ENCODE assay signal across 8 mouse cellular contexts in genomic region chr2:33452140-33452539, GRCm38 (mm10). TPM values are rescaled to one million over a fixed set of nuclear protein-coding genes. Genes with fewer than 3 reads are reported as not detected.
DNase-seq lines count a peak whose midpoint lies in the region; ATAC-seq and TF ChIP-seq lines count a peak whose summit lies in the region.
"Had no signal": no experiment of that assay in that cellular context is flagged by ENCODE, and none has a peak within 500 bp of the region (broad histone marks: within the 10 kb centered on the region; RNA-seq: fewer than 3 reads in every experiment).

No protein-coding gene starts in this region.

- H3K27me3 ChIP-seq in ES-Bruce4 (ENCODE audit: control insufficient read depth, insufficient read depth, low read length, poor library complexity, severe bottlenecking) = no peaks in the 10 kb centered on the region
- H3K27me3 ChIP-seq in heart, embryonic 12.5 days (replicated peaks) = no peaks in the 10 kb centered on the region
- no peaks in the 10 kb centered on the region for H3K27me3 ChIP-seq in thymus, adult 2 months (ENCODE audit: control insufficient read depth, insufficient read depth, low read length)
- H3K27me3 ChIP-seq: liver, embryonic 15.5 days had no signal

- no peak for TF ChIP-seq POLR2A in ES-Bruce4 (IDR thresholded peaks at IDR 0.05; ENCODE audit: insufficient read depth, low read length)
- TF ChIP-seq POLR2A in thymus, adult 2 months (IDR thresholded peaks at IDR 0.05; ENCODE audit: control insufficient read depth, extremely low read depth, insufficient read depth, low read length, poor library complexity) = no peak

- no peak overlapping the region for H3K9ac ChIP-seq in ES-Bruce4 (ENCODE audit: low read depth, poor library complexity, severe bottlenecking)
- H3K9ac ChIP-seq in heart, embryonic 12.5 days = 0 out of 2 replicates have a peak overlapping the region, but pooled peaks have one; percentile 41
- H3K9ac ChIP-seq: liver, embryonic 15.5 days had no signal

- peaks cover 14% of the 10 kb centered on the region for H3K4me1 ChIP-seq in ES-Bruce4 (ENCODE audit: control insufficient read depth, insufficient read depth, low read length)
- peaks cover 18% of the 10 kb centered on the region for H3K4me1 ChIP-seq in heart, embryonic 12.5 days (replicated peaks)
- no peaks in the 10 kb centered on the region for H3K4me1 ChIP-seq in thymus, adult 2 months (replicated peaks; ENCODE audit: control insufficient read depth, insufficient read depth, low read length)

- no peak overlapping the region for H3K4me3 ChIP-seq in ES-Bruce4 (ENCODE audit: low read depth, low read length)
- no peak overlapping the region for H3K4me3 ChIP-seq in heart, embryonic 12.5 days
- no peak overlapping the region for H3K4me3 ChIP-seq in thymus, adult 2 months (ENCODE audit: control insufficient read depth, insufficient read depth, low read length)
- H3K4me3 ChIP-seq: liver, embryonic 15.5 days had no signal

- H3K36me3 ChIP-seq in ES-Bruce4 (ENCODE audit: control insufficient read depth, insufficient read depth, low read length, poor library complexity, severe bottlenecking) = peaks cover 40% of the 10 kb centered on the region
- H3K36me3 ChIP-seq in heart, embryonic 12.5 days = peaks cover 84% of the 10 kb centered on the region
- H3K36me3 ChIP-seq in thymus, adult 2 months (ENCODE audit: control insufficient read depth, insufficient read depth, low read length) = peaks cover 50% of the 10 kb centered on the region

- no peaks in the 10 kb centered on the region for H3K9me3 ChIP-seq in ES-Bruce4 (replicated peaks; ENCODE audit: control insufficient read depth, insufficient read depth, low read length, poor library complexity, severe bottlenecking)
- H3K9me3 ChIP-seq in heart, embryonic 12.5 days (replicated peaks) = no peaks in the 10 kb centered on the region
- H3K9me3 ChIP-seq: liver, embryonic 15.5 days had no signal

- no peak for TF ChIP-seq CTCF in ES-Bruce4 (IDR thresholded peaks at IDR 0.05; ENCODE audit: low read depth, low read length)
- TF ChIP-seq CTCF in thymus, adult 2 months (IDR thresholded peaks at IDR 0.05; ENCODE audit: borderline replicate concordance, control insufficient read depth, extremely low read depth, insufficient read depth, low read length, poor library complexity) = no peak

- DNase-seq in 3T3-L1 (ENCODE audit: low read depth, low spot score) = peak; percentile 34
- peak; percentile 55 to 63 for DNase-seq in lung, adult 18-20 months
- DNase-seq in thymus, adult 2 months = no peak
- DNase-seq in urinary bladder, postnatal 25 days (ENCODE audit: low spot score) = no peak
- DNase-seq in spleen, postnatal 36 days (ENCODE audit: low spot score in 2 of 2) = no peak

- 0 out of 2 replicates have a peak, but pooled peaks have one; percentile 5 for TF ChIP-seq EP300 in ES-Bruce4 (IDR thresholded peaks at IDR 0.05; ENCODE audit: insufficient read depth, low read depth, low read length)

- 19% methylated on average over 4 of the region's 4 CpGs for WGBS in heart, embryonic 12.5 days
- 81% methylated on average over 4 of the region's 4 CpGs for WGBS in thymus, adult 2 months

- no peak overlapping the region for H3K27ac ChIP-seq in ES-Bruce4 (ENCODE audit: insufficient read depth, low read length)
- peak overlapping the region; percentile 35; the same call in 1 of the 2 replicates for H3K27ac ChIP-seq in heart, embryonic 12.5 days (ENCODE audit: poor library complexity, severe bottlenecking)
- H3K27ac ChIP-seq in thymus, adult 2 months (ENCODE audit: control insufficient read depth, insufficient read depth, low read length) = no peak overlapping the region
- H3K27ac ChIP-seq: liver, embryonic 15.5 days had no signal

- no peak overlapping the region for H3K4me2 ChIP-seq in heart, embryonic 12.5 days
- H3K4me2 ChIP-seq: liver, embryonic 15.5 days had no signal

- peak; percentile 60; the same call in 1 of the 2 replicates for ATAC-seq in heart, embryonic 12.5 days (ENCODE audit: insufficient number of reproducible peaks, low FRiP score)

RNA-seq across cellular contexts. Expression of gene Zbtb43, which starts 16.2 kb away (rescaled TPM):
- 23.4 and 31.3 TPM in 2 replicates for polyA plus RNA-seq in ES-Bruce4 (2011; ENCODE audit: insufficient read depth, insufficient read length, low read depth, missing spikeins)
- polyA plus RNA-seq in heart, embryonic 12.5 days (2016; fragmentation: Nextera tagmentation; extraction: Ambion mirVana) = 13.6 and 14.8 TPM in 2 replicates
- 14.9 and 16.7 TPM in 2 replicates for polyA plus RNA-seq in thymus, adult 2 months (2012; rRNA removed)

RNA-seq across cellular contexts. Expression of gene Zbtb34, which starts 21.0 kb away (rescaled TPM):
- 20.3 and 21.4 TPM in 2 replicates for polyA plus RNA-seq in ES-Bruce4 (2011; ENCODE audit: insufficient read depth, insufficient read length, low read depth, missing spikeins)
- polyA plus RNA-seq in heart, embryonic 12.5 days (2016; fragmentation: Nextera tagmentation; extraction: Ambion mirVana) = 6.9 and 8.1 TPM in 2 replicates
- 22.0 and 27.6 TPM in 2 replicates for polyA plus RNA-seq in thymus, adult 2 months (2012; rRNA removed)

Comparison
In these comparisons a context has a peak if more than half of its experiments do, and no peak if none do; other contexts are left out.
1. DNase-seq: peak in 3T3-L1 (single experiment) and lung, adult 18-20 months (2 of 2); none in thymus, adult 2 months (single experiment), urinary bladder, postnatal 25 days (single experiment) and spleen, postnatal 36 days (0 of 2).